In genomic region chr7:99694424-99694823, GRCm38 (mm10) we compare ENCODE assay signal across 16 mouse cellular contexts. TPM values are rescaled to one million over a fixed set of nuclear protein-coding genes. Genes with fewer than 3 reads are reported as not detected.
"Had no signal": no experiment of that assay in that cellular context is flagged by ENCODE, and none has a peak within 500 bp of the region (broad histone marks: within the 10 kb centered on the region; RNA-seq: fewer than 3 reads in every experiment).

No protein-coding gene starts in this region.

RNA-seq across cellular contexts. Expression of gene Olfr520, which starts 35.6 kb away (rescaled TPM):
- total RNA-seq: layer of hippocampus, postnatal 14 days; left cerebral cortex, postnatal 25 days had no signal
- polyA plus RNA-seq: intestine, embryonic 16.5 days; kidney, embryonic 14.5 days; kidney, postnatal 0 days; limb, embryonic 10.5 days; limb, embryonic 13.5 days; liver, embryonic 13.5 days; liver, embryonic 16.5 days; lung, adult 2 months; midbrain, embryonic 10.5 days; midbrain, embryonic 14.5 days; neural tube, embryonic 12.5 days; neural tube, embryonic 15.5 days; stomach, embryonic 15.5 days; thymus, postnatal 0 days had no signal
